Mouse (Mus musculus) megakaryocyte progenitor cell, adult 5-6 weeks (primary cell): ENCODE measurements at regions not wholly inside any gene's neighbourhood (a gene's known extent, or its start where the extent isn't known, plus 50 kb on each side); places are given as distances from the start of the nearest gene placed in this dataset.

ENCODE experiments used
- ATAC-seq: replicated peaks from 2 replicates; pipeline ENCODE4 v1.8.0; 2016; ENCODE audit warnings: mild to moderate bottlenecking, moderate TSS enrichment, inconsistent platforms; ENCODE audit not compliant: poor library complexity

DNA sequence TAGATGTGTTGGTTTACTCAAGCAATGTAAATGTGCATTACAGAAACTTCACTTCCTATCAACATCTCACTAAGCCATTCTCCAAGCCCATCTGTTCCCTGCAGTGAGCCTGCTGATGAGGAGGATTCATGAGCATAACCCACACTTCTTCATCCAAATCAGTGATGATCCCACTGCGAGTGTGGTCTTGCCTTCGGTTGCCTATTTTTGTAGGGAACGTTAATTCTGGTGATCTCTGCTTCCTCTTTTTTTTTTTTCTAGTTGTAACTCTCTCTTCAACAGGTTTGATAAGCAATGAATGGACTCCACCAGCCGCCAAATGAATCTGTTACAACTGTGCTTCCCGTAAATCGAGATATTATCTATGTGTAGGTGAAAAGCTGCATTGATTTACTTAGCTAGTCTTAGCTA, 509.9 kb downstream of the Pdha2 start:
- ATAC-seq, result no peak

DNA sequence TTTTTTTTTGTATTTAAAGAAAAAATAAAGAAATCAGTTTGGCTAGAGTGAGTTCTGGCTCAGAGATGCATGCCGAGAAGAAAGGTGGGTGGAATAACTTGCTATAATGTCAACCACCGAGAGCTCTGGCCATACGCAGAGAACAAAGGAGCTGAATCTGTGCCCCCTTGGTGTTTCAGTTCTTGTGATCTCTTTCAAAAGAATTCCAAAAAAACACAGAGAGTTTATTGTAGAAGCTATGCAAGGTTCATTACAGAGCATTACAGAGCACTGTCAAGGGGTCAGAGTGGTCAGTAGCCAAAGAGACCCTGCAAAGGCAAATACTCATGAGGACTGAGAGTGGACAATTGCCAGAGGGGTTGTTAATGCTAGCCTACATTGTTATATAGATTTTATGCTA, 514.9 kb downstream of the Pdha2 start:
- no peak for ATAC-seq

DNA sequence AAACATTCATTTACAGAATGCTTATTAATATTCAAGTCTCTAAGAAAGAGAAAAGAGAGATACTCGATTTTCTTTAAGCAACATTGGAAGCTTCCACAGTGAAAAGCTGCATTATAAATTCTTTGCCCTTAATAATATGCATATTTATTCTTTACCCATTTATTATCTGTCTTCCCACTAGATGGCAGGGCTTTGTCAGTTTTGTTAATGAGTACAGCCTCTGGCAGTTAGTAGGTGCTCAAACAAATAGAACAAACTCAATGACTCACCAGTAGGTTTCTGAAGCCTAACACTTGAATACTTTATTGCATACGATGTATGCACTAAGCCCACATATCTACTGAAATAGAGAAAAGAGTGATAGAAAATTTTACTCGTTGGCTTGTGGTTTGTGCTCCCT, 529.4 kb downstream of the Pdha2 start:
- peak; percentile 87 for ATAC-seq

DNA sequence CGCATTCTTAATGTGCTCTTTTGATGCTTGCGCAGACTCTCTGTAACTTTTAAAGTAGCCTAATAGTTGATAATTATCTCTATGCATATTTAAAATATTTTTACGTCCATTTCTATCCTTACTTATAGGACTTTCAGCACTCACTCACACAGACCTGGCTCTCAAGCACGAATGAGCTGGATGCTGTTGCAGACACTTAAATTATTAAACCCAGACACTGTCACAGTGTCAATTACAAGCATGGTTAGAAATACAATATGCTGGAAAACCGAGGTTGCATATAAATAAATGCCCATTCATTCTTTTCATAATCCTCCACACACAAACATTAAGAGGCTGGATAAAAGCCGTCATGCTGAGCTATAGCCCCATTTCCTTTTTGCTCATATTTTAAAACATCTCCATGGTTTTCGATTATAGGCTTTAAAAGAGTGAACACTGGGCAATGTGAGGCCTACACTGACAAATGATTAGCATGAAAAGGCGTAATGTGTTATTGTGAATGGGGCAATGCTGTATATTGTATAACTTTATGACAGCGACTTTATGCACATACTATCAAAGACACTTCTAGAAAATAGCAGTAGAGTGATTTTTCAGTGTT, 566.3 kb downstream of the Pdha2 start:
- ATAC-seq, result no peak

DNA sequence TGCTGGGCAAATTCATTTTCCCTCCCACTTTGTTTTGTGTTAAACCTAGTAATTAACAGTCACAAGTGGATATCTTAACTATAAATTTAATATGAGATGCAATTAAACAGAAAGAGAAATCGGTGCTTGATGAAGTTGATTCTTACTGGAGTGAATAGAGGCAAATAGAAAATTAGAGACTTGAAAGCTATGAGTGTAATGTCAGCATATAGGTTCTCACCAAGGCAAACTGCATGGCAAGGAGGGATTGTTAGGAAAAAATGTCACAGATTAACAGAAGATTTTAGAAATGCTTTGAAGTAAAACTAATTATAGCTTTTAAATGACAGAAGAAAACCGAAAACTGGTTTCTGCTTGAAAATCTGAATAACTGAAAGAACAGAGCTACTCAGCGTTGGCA, 592.3 kb downstream of the Pdha2 start:
- ATAC-seq, result no peak
